Mouse (Mus musculus): Measurements from ENCODE around the gene Dcst1. TPM values are rescaled to one million over a fixed set of nuclear protein-coding genes. Genes with fewer than 3 reads are reported as not detected.

The Dcst1 gene
- total RNA-seq, 4 experiments from 2014 or later: not detected

DNA sequence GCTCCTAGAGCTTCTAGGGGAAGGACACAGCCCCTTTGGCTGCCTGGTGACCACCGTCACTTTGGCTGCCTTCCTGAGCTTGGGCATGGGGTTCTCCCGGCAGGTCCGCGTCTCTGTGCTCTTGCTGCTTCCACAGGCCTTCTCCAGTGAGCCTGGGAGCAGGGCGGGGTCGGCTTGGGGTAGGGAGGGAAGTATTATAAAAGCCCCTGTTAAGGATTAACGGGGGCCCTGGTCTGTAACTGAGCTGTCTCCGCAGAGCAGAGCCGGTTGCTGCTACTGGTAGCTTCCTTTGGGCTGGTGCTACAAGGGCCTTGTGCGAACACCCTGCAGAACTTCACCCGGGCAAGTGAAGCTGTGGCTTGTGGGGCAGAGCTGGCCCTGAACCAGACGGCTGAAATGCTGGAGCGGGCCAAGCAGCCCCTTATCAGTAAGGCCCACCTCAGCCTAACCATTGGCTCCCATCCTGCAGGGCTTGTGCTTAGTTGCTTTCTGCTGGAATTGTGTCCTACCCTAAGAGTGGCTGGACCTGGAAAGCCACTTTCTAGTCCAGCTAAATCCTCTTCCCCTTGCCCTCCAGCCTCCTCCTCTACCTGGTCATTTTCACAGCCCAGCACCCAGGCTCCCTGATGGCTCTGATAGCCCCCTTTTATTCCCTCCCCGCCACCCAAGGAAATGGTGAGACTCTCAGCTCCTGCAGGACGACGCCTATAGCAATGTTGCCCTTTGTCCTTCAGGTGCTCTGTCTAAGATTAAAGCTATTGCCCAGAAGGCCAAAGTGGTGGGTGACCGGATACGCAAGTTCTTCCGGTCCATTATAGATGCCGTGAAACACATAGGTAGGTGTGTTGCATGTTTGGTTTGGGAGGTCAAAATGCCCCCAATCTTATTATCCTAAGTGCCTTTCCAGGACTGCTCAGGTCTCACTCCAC is 697 bp upstream of the Dcst1 start:
- DNase-seq (ENCODE audit: low spot score): no peak

DNA sequence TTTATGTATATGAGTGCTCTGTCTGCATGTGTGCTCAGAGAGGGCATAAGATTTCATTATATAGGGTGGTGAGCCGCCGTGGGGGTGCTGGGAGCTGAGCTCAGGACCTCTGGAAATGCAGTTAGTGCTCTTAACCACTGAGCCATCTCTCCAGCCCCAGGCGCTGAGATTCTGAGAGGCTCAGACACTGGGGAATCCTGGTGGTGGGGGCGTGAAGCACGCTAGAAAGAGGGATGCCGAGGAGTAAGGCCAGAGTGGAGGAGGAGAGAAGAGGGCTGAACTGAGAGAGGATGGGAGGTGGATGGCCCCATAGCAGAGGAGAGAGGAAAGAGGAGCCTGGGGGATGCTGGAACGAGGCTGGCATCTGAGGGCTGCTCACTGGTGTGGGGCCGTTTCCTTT is 422 bp downstream of the Dcst1 start:
- DNase-seq (ENCODE audit: low spot score): no peak

DNA sequence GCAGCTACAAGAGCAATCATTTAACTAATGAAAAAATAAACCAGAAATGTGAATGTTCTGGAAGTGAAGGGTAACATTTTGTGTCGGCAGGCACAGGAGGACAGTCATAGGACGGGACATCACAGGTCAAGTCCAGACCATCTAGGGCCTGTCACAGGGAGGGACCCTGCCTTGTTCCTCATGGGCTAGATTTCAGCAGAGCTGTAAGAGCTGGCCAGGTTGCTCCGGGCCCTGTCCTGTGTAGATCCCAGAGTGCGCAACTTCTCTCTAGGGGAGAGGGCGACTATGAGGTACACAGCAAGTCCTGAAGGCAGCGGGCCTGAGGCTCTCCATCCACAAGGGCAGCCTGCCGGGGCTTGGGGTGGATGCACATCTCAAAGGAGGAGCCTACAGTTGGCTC is 3.4 kb downstream of the Dcst1 start, which contains the start of gene Dcst2:
Dcst2 (plus strand) TSS at position 301 of the 400 bp plus-strand sequence.
- no peak for DNase-seq (ENCODE audit: low spot score)

DNA sequence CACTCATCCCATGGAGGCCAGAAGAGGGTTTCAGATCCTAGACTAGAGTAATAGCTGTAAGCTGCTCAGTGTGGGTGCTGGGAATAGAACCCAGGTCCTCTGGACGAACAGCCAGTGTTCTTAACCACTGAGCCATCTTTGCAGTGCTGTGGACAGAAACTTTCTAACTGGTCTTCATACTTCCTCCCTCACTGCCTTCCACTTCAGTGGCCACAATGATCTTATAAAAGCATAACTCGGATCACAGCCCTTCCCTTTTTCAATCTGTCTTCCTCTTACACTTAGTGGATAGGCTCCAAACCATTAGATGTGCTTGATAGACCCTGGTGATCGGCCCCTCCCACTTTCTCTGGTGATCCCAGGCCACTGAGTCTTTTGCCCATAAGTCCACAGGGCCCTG is 4.8 kb downstream of the Dcst1 start:
- DNase-seq (ENCODE audit: low spot score): no peak

DNA sequence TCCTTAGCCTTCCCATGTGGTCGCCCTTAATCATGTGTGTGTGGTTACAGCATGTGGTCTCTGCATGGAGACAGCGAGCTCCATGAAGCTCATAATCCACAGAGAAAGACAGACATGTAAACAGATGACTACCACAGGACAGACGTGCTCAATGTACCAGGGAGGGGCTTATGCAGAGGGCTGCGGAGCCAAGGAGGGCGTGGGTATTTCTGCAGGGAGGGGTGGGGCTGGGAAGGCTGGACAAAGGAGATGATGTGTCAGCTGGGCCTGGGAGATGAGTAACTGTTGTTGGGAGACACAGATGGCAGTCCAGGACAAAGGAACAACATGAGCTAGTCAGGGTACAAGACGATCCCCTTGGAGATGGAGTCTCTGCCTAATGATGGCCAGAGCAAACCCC is 5.4 kb downstream of the Dcst1 start:
- no peak for DNase-seq (ENCODE audit: low spot score)

DNA sequence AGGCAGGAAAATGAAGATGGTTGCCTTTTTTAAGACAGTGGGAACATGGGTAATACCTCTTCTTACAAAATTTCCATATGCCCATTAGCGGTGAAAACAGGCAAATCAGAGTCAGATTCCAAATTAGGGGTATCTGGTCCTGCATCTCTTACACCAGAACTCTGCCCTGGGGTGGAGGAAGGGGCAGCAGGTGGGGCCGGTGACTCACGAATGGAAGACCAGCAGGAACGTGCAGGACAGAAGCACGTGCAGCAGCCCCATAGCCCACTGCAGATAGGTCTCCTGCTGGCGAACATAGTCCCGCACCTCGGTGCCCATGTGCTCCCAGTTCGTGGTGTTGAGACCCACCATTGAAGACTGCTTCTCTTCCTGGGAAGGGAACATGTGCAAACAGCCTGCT is 9.0 kb downstream of the Dcst1 start:
- no peak for DNase-seq (ENCODE audit: low spot score)

DNA sequence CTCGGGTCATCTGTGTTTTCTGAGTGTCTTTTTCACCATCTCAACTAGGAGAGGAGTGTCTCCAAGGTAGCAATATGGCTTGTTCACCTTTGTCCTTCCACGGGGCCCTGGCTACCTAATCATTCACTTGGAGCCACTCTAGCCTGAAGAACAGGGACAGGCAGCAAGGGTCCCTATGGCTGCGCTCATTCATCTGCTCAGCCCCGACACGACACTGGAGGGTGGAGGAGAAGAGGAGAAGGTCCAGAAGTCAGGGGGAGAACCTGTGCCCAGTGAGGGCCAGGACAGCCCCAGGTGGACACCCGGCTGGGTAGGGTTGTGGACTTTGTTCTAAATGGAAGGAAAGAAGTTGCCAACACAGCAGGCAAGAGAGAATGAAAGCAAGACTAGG is 9.5 kb downstream of the Dcst1 start:
- no peak for DNase-seq (ENCODE audit: low spot score)

DNA sequence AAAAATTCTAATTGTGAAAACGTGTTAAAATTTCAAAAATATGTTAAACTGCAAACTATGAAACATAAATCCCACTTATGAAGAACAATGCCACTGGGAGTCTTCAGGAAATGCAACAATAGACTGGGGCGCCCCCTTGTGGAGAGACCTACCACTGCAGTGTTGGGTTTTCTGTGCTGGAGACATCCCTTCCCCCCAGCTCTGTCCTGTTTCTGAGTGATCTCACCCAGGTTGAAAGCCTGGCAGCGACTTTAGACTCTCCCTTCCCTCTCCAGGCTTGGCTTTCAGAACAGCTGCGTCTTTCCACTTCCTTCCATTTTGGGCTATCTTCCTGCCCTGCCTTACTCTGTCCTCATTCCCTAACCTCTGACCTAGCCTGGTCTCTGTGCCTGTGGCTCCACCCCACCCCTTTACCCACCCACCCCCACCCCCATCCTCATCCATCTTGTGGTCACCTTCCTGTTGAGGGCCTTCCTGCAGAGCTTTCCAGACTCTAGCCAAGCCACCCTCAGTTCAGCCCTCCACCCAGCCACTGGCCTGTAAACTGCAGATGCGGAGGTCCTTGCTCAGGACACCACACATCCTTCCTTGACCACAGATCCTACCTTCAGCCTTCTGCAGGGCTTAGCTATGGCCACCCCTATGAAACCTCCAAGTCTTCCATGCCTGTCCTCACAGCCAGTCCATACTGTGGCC is 10.1 kb downstream of the Dcst1 start:
- peak; percentile 89 for DNase-seq (ENCODE audit: low spot score)

DNA sequence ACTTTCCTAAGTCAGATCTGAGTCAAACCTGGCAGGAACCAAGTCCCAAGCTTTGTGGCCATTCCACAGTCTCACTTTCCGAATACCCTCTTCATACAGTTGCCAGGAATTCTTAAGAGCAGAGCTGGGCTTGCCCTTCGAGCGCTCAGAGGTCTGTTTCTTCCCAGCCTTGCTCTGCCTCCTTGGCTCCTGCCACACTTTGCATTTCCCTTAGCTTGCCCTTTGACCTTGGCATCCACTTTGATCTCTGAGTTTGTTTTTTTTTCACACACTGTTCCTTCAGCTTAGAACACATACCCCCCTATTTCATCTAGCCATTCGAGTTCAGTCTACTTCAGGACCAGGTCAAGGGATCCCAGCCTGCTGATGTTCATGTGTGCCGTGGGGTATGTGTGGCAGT is 13.8 kb downstream of the Dcst1 start:
- no peak for DNase-seq (ENCODE audit: low spot score)

DNA sequence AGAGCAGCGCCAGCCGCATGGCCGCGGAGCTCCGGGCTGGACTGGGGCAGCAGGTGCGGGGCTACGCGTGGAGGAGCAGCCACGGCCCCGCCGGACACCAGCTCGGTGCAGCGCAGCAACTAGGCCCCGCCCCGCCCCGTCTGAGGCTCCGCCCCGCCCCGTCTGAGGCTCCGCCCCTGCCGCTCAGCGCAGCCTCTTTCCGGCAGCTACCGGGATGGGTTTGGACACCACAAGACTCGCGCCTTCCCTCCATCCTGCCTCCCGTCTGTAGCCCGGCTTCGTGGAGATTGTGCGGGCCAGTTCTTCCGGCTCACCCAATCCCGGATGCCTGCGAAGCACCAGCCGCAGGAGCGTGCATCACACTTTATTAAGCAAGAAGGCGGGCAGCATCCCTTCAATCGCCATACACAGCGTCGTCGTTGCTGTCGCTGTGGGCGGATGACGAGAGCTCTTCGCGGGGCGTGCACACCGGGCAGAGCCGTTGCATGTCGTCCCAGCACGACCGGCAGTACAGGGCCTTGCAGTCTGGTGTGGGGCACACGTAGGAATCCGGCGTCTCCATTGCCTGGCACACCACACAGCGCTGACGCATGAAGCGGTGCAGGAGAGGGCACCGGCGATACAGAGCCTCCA is 15.1 kb downstream of the Dcst1 start, which contains the start of gene Adam15:
Adam15 (minus strand) TSS at position 128 of the 633 bp plus-strand sequence.
- DNase-seq (ENCODE audit: low spot score): peak; percentile 90

DNA sequence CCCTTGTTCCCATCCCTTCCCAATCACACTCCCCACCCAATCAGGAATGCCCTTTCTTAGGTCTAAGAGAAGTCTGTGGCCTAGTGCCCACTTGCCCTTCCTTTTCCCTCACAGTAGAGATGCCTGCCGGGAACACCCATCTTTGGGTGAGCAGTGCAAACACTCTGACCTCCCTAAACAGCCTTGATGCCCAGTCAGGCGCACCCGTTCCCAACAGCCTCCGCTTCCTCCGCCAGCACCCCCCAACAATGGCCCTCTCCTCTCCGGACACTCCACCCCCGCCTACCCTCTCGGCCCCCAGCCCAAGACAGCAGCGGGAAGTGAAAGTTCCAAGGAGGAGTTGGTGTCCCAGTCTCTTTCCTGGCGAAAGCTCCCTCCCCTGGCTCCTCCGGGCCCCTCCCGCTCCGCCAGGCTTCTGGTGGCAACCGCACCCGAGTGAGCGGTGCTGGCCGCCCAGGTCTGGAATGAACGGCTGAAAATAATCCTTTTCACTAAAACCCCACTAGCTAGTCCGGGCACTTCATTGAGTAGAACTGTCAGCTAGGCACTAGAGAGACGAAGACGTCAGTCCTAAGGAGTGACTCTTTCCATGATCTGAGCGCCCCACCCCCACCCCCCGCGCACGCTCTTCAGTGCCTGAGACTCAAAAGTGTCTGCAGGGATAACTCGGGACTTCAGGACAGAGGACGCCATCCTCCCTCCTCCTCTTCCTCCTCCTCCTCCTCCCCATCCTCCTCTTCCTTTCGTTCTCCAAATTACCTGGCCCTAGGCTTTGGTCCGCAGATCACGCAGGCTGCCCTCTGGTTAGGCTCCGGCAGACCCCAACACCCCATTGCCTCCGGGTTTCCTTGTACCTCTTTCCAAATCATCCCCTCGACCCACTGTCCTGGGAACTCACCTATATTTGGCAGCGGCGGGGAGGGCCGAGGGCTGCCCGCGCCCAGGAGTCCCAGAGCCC is 15.9 kb downstream of the Dcst1 start:
- DNase-seq (ENCODE audit: low spot score): peak; percentile 78

DNA sequence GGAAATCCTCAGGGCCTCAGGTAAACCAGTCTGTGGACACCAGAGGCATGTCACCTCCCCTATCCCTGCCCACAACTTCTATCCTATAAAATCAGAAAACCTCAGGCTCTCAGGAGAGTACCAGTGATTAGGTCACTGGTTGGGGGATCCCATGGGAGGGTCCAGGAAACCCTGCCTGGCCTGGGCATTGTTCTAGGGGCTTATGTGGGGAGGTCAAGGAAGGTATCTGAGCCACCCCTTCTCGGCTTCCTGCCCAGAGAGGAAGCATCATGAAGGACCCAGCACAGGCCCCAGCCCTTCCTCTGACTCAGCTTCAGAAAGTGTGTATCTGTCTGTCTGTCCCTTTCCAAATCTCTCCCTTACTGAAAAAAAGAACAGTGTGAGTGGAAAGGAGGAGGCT is 17.1 kb downstream of the Dcst1 start:
- DNase-seq (ENCODE audit: low spot score): peak; percentile 55

DNA sequence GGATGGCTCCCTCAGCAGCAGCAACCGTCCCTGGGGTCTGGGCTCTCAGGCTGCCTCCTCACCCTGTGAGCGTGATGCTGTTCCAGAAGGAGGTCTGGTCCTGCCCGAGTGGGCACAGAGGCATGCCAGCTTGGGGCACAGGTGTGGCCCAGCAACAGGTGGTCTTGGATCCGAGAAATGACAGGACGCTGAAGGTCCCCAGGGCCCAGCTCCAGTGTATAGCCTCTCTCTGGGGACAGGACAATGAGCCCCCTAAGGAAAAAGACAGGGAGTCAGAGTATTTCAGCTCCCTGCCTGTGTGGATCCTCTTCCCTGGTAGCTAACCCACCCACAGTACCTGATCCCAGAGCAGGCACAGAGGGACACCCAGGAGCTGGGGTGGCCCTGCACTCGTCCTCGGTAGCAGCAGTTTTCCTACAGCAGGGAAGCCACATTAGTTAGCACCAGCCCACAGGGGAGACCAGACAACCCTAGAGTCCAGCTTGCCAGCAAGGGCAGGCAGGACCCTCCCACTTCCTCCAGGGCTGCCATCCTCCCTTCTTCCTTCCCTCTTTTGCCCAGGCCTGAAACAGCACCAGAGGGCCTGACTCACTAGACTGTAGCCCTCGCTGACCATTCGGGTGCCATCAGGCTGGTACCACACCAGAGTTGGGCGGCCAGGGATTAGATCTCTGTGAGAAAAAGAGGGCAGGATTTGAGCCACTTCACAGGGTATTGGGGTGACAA is 18.1 kb downstream of the Dcst1 start:
- DNase-seq (ENCODE audit: low spot score): peak; percentile 44

DNA sequence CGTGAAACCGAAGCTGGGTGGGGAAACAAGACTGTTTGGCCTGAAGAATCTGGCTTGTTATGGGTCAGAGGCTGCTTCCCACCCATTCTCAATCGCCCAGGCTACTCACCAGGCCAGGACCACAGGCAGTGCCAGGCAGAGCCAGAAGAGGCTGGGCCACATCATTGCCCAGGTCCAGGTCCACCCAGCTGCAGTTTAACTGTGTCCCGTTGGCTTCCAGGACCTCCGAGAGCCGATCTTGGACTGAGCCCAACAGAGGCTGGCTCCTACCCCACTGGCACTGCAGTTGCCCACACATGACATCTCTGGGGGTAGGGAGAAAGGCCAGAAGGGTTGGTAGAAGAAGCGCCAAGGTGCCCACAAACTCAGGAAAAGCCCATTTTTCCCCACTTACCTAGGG is 21.8 kb downstream of the Dcst1 start:
- DNase-seq (ENCODE audit: low spot score): no peak

DNA sequence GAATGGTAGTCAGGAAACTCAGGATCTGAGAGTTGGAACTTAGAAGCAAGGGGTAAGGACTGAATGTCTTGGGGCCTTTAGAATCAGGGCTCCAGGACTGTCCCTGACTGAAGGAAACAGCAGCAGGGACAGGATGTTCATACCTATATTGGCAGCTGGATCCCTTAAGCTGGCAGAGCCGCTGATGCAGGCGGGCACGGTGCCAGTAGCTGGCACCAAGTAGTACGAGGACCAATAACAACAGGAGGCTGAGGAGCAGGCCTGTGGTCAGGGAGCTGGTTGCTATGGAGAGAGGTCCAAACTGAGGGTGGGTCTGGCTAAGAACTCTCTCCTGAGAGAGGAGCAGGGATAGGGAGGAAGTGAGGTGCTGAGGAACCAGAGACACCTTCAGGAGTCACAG is 23.3 kb downstream of the Dcst1 start:
- no peak for DNase-seq (ENCODE audit: low spot score)

DNA sequence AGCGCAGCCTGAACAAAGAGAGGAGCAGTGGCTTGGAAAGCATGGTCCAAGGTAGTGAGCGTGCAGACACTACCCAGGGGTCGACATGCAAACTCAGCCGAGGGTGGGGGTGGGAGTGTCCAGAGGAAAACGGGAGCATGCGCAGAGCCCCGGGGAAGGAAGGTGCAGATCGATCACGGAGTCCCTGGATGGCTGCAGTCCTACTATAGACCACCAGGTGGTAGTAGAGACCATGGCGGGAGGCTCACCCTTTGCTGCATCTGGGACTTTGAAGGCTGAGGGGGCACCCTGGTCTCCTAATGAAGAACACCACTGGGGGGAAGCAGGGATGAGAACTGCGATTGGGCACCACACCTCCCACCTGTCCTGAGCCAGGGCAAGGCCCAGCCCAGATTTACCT is 24.6 kb downstream of the Dcst1 start:
- DNase-seq (ENCODE audit: low spot score): peak; percentile 75

DNA sequence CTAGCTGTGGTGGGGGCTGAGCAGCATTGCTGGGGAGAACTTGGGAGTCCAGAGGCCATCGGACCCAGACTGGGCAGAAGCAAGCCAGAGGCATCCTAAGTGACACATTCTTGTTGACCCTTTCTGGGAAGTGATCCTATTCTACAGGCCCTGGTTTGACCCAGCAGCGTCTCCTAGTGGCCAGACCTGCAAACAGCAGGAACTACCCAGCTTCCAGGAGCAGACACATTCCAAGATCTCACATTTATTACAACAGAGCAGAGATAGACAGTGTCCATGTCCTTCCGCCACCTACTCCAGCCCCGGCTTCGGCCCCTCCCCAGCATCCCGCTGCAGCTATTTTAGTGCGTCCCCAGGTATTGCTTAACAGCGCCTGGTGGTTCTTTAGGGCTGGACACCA is 25.6 kb downstream of the Dcst1 start:
- peak; percentile 55 for DNase-seq (ENCODE audit: low spot score)

DNA sequence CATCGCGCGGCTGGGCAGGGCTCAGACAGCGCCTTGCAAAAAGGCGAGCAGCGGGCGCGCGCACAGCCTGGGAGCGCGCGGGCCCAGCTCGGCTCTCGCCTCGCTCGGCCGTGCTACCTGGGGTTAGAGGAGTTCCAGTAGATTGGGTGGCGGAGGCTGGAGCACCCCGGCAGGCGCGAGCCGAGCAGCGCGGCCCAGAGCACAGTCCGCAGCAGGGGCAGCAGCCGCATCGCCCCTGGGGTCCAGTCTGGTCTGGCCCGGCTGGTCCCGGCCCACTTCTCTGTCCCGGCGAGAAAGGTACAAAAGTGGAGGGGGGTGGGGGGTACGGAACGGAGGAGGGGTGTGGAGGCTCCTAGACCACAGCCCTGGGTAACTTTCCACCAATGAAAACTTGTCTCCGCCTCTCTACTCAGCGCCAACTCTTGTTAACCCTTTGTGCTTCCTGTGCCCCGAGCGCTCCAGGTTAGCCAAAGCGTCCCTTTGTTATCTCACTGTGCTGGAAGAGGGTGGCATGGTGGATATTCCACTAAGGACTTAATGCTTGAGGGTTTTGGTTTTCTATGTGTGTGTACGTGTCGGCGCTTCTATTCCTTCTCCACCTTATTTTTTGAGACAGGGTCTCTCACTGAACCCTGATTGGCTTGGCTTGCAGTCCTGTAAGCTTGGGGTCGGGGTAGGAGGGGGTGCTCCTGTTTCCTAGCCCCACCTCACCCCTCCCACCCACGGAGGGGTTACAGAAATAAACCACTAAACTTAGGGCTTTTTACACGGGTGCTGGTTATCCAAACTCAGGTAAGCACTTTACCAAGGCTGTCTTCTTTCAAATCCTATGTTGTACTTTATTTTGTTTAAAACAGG is 27.1 kb downstream of the Dcst1 start, which contains the start of gene Efna4:
Efna4 (minus strand) TSS at position 308 of the 858 bp plus-strand sequence.
- DNase-seq (ENCODE audit: low spot score): no peak

DNA sequence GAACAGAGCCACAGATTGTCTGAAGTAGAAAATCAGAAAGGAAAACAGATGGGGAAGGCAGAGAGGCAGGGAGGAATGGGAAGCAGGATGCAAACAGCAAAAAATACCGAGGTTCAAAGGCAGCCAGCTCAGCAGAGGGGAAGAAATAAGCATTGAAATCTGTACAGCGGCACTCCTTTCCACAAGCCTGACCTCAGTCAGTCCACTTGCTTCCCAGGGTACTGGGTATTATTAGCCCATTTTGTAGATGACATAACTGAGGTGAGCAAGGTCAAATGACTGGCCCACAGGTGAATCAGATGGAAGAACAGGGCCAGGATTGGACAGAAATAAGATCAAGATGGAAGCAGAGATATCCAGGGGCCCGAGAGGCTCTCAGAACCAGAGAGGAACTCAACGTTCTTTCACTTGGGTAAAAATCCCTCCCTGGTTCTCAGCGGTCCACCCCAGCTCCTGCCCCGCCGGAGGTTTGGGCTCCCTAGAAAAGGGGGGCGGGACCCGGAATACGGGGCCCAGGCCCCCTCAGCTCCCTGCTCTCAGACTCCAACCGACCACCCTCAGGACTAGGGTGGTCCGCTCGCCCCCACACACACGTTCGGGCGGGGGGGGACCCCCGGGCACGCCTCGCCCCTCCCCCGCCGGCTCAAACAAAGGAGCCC is 27.9 kb downstream of the Dcst1 start:
- DNase-seq (ENCODE audit: low spot score): no peak

Measured in heart, adult 8-10 months (tissue).